Mouse (Mus musculus): ENCODE data around the gene Slc7a14. TPM values are rescaled to one million over a fixed set of nuclear protein-coding genes. Genes with fewer than 3 reads are reported as not detected.

The Slc7a14 gene
- polyA plus RNA-seq (2014; fragmentation: Illumina TruSeq; extraction: RNeasy Lipid Tissue Mini Kit (QIAGEN cat#74804); ENCODE audit: insufficient read depth, low read depth, low replicate concordance), result 0.04 TPM

DNA sequence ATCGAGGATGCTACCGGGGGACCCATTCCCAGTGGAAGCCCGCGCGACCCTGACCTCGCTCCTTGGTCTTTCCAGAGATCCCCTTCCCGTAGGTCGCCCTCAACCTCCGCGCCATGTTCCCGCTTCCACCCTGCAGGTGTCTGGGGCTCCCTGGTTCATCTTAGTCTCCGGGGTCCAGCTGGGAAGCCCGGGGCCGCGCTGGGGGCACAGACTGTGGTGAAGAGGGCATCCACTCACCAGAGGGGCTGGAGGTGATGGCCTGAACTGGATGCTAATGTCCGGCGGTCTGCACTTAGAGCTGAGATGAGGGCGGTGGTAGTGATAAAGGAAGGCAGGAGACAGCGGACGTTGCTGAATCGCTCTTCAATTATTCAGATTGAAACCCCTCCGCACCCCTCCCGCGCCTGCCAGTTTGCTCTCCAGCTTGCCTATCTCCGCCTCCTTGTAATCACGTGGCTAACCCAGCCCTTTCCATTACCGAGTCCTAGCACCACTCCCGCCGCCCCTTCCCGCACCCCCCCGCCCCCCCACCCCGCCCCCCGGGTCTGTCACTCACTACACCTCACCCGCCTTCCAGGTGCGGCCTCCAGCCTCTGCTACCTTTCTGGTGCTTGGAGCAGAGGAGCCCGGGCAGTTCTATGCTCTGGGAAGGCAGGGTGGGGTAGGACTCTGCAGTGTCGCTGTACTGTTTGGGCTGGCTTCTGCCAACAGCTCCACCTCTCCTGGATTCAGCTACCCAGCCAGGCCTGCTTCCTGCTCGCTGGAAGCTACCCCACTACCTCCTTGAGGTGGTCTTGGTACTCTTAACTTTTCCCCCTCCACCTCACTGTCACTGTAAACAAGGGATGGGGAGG lies at the start of gene Slc7a14:
Gene Slc7a14, minus strand, starts transcription at position 445 of the 854 bp plus-strand sequence.

Other genes with a start within 250 kb of the Slc7a14 start
- gene Skil, start 215.3 kb downstream of the Slc7a14 start, polyA plus RNA-seq (2014; fragmentation: Illumina TruSeq; extraction: RNeasy Lipid Tissue Mini Kit (QIAGEN cat#74804); ENCODE audit: insufficient read depth, low read depth, low replicate concordance), result 14.5 TPM
- gene Cldn11, start 160.5 kb downstream of the Slc7a14 start, polyA plus RNA-seq (2014; fragmentation: Illumina TruSeq; extraction: RNeasy Lipid Tissue Mini Kit (QIAGEN cat#74804); ENCODE audit: insufficient read depth, low read depth, low replicate concordance), result 0.29 TPM

All from lung, adult 10 weeks (tissue).